Mouse (Mus musculus) mesoderm, embryonic 11.5 days (tissue): ENCODE measurements around the gene Sik2.

Experiments
- DNase-seq: peaks from one replicate; pipeline ENCODE4 v3.0.0-alpha.2; 2012; ENCODE audit warnings: low read depth, low spot score

The Sik2 gene

DNA sequence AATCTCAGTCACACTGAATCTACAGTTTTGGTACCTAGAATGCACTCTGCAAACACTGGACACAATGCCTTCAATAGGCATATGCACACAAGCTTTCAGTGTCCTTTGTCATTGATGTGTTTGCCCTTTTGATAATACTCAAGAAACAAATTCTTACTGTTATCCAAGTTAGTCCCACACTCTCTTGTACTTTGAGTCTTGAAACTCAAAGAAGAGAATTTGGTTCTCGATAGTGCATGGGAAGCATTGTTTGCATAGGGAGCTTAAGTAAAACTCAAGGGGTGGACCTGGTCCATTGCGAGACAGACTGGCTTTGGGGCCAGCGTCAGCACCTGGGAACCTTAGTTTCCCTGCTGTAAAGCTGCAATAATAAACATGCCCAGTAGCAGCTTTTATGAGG is 90.7 kb downstream of the Sik2 start:
- DNase-seq, result no peak

DNA sequence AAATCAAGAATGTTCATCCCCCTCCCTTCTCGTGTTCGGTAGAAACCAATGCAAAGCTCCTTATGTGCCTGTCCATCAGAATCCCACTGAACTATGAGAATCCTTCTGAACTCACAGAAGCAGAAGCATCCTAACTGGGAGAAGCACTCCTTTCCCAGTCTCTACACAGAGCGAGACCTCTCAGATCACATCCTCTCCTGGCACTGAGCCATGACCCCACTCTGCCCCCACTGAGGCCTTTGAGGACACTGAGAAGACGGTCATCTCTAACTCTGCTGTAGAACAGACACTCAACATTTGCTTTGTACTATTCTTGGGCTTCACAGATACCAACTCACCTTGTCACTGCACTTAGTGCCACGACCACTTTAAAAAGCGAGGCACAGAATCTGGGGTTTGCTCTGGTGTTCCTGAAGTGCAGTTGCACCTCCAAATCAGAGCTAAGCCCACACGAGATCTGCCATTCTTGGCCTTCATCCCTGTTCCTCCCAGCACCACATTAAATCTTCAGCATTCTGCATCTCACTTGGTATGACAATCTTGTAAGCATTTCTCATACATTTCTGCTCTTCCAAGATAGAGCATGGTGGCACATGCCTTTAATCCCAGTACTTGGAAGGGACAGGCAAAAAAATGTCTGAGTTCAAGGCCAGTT is 96.9 kb downstream of the Sik2 start:
- DNase-seq, result no peak

DNA sequence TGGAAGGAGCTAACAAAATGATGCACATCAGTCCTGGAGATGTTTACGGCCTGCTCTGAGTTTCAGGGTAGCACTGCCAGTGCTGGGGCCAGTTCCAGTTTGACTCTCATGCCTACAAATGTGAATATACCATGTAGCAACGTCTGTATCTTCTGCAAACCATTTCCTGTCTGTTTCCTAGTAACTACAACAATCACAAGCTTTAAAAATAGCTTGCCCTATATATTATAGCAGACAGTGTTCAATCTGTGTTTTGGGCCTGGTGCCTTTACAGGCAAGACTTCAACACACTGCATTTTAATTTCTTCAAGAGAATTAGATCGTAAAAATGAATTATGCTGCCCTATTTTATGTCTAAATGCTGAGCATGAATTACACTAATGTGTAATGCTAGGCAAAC is 103.6 kb downstream of the Sik2 start:
- no peak for DNase-seq

DNA sequence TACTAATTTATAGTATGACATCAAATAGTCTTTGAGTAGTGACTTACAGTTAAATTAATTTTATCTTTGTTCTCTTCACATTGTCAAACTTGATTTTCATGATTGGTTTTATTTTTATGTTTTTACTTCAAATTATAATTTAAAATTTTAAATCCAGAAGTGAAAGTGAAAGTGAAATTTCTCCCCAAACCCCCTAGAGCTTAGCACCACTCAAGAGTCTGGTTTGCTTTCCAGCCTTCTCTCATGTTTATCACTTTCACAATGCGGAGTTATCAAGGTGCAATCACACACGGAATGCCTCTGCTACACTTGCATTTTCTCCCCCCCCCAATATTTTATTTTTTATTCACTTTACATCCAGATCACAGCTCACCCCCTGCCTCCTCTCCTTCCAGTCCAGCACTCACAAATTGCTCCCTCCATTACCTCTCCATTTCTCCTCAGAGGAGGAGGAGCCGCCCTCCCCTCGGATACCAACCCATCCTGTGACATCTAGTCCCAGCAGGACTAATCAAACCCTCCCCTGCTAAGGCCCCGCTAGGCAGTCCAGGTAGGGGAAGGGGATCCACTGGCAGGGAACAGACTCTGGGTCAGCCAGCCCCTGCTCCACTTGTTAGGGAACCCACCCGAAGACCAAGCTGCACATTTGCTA is 104.6 kb downstream of the Sik2 start:
- no peak for DNase-seq

DNA sequence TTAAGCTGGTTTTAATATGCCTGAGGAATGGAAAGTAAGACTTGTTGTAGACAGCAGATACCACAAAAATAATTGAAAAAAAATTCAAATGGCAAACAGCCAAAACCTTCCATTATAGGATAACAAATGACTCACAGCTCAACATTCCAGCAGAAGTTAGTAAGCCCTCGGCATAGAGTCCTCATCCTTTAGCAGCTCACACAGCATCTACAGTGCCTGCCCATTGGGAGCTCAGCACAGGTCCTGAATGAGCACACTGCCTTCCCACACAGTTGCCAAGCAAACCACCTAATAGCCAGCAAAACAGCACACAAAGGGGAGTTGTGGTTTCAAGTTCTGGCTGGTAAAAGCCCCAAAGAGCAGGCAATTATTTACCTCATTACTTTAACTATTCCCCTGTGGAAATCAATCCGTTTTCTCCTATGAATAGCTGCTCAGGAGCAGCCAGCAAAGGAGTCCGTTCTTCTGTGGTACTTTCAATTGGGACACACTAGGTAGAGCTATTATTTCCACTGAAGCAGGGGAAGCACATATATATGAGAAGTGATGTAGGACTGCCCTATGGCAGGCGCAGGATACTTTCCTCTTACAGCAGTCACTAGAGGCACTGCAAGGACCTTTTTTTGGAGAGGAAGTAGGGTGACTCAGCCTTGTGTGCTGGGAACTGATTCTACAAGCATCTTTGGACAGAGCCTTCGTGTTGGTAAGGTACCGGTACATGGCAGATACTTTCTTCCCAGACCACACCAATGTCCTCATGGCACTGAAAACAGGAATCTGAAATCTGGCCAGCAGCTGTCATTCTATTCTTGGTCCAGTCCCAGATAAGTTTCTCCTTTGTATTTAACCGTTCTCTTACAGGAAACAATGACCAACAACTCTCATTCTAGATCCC is 108.6 kb downstream of the Sik2 start:
- DNase-seq, result no peak

DNA sequence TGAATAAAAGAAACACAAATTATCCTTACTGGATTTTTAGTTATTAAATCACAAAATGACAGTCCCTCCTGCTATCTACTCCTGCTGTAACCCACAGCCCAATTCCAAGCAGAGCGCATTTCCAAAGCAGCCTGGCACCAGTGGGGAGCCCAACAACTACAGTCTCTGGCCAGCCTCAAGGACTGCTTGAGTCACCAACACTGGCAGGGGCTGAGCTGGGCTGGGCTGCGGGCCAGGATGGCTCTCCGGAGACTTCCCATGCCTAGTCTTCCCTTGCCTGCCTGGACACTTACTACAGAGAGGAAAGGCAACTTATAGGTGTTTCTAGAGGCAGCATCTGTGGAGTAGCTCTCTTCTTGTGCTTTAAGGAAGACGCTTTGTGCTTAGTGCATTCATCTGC is 115.2 kb downstream of the Sik2 start:
- no peak for DNase-seq

DNA sequence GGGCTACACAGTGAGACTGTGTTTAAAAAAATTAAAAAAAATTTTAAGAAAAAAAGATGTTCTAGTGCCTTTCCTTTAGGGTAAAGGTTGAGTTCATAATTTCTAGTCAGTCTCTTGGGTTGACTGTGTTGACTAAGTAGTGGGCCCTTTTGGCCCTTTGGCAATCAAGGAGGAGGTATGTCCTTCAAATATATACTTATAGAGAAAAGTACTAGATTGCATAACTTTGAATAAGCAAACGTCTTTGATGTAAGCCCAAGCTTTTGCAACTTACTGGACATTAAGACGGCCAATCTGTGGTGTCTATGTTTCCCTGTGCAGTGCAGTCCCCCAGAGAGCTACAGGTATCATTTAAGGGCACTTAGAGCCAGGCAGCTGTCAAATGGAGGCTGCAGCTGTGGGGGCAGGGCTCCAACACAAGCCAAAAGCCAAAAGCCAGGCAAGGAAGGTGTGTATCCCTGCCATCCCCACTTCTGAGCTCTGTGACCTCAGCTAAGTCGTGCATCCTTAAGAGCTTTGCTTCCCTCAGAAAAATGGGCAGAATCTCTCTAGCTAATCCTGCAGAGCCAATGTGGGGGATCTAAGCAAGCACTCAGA is 118.3 kb downstream of the Sik2 start:
- no peak for DNase-seq

DNA sequence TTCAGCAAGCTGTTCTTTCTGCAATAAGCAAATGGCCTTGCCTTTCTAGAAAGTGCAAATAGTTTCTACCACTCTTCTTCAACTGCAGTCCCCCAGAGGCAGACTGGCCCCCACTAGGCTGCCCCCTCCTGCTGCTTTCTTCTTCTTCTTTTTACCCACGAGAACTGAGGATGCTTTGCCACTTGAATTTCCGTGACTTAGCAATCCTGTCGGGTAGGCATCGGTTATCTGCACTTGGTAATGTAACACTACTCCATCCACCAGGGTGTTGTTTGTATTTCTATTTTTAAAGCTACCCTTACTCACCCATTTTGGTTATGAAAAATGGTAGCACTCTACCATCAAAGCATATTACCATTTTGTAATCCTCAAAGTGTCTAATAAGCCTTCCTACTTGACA is 118.9 kb downstream of the Sik2 start:
- no peak for DNase-seq

DNA sequence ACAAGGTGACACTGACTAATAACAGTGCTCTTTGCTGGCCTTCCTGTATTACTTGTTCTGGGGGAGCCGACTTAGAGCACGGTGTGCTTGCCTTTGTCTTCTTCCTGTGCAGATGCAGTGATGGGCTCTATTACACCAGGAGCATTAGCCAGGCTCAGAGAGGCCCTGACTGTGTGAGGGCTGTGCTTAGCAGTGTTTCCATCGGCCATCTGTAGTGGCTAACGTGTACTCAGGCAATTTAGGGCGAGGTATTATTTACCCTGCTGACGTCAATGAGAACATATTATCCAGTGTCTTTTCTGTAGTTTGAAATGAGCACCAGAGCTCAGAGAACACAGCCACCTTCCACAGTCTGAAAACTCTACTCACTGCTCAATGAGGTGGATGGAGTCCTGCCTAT is 119.7 kb downstream of the Sik2 start:
- no peak for DNase-seq

DNA sequence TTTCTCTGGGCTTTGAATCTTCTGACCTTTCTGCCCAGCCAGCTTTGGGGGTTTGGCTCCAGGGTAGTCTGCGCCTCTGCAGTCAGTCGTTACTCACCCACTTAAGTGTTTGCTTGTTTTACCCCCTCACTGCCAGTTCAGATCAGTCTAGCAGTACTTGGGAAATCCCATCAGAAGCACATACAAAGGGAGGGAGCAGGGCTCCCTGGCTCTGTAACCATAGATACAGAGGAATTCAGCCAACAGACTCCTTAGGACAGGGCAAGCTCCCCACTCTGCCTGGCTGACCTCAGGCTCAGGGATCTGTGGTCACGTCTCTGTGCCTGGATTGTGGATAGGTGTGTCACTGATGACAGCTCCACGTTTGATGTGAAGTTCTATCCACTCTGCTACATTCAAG is 121.5 kb downstream of the Sik2 start:
- DNase-seq, result no peak

DNA sequence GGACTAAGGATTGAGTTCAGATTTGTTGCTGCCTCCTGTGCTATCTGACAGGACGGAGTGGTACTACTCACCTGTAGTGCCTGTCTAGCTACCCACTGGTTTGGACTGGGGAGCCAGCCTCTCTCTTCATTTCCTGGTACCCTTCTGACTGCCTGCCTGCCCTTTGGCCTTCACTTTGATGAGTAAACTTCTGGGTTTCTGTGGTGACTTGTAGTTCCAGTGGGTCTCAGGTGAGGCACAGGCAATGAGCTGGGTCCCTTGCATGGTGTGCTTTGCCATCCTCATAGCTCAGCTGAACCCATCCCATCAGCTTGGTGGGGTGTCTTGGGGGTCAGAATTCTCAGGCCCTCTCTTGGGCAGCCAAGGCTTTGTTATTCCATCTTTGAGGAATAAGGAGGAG is 122.0 kb downstream of the Sik2 start:
- DNase-seq, result no peak

DNA sequence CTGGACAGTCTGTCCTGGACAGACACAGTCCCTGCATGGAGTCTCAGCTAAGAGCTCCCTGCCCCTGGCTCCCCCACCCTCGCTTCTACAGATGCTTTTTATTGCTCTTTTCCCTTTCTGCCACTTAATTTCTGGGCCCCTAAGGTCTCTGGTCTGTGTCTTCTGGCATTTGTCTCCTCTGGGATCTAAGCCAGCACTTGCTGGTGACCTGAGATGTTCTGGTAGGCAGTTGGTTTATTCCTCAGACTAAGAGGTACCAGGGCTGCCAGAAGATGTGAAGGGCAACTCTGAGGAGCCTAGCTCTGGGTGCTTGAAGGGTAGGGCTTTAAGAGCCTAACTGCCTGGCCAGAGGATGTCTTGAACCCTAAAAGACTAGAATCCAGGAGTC is 123.3 kb downstream of the Sik2 start:
- no peak for DNase-seq

DNA sequence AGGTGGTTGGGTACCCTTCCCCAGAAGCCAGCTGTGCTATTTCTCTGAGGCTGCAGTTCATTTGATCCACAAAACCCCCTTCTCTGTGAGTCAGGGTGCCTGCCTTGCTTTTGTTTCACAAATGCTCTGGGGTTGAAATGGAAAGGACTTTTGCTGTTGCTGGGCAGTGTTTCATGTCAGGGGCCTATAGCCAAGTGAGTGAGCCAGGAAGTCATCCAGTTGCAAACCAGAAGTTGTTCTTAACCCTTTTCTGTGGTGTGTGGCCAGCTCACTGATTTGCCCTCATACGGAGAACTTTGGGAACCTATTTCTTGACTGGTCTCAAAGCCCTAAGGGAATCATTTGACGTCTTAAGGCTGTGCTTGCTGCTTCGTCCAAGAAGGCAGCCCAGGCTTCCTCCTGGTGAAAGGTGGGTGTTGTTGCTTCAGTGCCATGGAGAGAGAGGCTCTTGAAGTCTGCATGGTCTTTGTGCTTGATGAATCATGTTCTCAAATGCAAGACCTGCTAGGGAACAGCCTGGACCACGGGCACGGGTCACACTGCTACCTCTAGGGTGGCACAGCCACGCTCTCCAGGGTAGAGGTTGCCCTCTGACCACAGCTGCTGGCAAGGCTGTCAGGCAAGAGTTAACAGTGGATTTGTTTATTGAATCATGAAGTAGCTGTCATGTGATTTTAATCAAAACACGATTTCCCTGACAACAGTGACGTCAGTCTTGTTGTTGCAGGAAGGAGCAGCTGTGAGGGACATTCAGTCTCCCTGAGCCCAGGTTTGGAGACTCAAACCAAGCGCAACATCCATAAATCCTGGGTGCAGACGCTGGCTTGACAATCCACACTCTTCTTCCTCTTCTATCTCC is 123.9 kb downstream of the Sik2 start:
- peak; percentile 14 for DNase-seq

DNA sequence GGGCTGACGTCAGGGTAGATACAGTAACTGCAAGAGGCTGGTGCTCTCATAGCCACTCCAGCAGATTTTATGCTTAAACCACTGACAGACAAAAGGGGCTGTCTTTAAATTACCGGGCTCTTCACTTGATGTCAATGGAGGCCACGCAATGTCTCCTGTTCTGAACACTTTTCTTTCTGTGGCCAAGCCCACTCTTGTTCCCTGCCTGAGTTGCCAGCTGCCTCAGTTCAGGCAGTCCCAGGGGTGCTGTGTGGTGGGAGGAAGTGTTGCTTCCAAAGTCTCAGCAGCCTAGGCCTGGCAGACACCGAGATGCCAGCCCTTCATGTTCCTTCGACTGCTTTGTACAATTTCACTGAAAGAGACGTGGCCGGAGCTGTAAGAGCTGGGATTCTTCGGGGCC is 124.8 kb downstream of the Sik2 start:
- no peak for DNase-seq

DNA sequence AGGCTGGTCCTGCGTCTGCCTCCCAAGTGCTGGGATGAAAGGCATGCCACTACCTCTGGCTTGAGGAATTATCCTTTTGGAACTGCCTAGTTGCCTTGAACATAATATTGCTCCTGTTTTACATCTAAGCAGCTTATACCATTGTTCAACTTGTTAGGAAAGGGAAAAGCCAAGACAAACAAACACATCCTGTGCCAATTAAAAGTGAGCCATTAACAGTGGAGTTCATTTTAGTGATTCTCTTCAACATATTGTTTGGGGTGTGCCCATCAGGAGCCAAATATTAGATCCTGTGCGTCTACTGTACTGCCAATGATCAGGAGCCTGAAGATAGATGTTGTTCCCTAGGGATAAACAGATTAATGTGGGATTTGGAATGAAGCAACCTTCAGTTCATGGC is 126.7 kb downstream of the Sik2 start:
- no peak for DNase-seq

DNA sequence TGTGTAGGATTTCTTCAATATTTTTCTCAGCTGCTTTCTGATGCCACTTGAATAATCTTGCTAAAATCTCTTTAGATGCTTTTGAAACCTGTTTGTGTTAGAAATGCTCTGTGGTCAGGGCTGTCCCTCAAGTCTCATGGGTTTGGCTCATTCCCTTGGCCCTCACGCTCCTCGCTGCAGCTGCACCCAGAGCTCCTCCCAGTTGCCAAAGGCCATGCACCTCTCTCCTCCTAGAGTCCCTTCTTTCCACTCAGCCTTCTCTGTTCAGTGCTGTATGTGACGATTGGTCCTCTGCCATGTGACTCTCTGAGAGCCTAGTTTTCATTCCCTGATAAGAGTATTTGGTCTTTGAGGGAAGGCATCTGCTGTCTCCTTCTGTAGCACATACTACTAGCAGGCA is 131.4 kb downstream of the Sik2 start:
- DNase-seq, result no peak

DNA sequence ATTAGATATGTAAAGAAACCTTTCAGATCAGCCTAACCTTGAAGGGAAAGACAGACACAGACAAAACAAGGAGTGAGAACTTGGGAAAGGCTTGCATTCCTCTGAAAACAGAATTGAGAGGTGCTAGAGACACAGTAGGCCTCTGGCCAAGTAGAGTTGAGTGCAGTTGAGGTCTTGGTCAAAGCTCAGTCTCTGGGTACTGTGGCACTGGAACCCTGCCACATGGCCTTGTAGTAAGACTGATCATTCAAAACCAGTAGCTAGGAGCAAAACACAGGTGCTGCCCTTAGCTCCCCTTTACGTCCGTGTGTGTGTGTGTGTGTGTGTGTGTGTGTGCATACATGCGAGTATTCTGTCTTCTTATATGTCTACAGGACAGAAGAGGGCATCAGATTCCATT is 132.6 kb downstream of the Sik2 start:
- no peak for DNase-seq

DNA sequence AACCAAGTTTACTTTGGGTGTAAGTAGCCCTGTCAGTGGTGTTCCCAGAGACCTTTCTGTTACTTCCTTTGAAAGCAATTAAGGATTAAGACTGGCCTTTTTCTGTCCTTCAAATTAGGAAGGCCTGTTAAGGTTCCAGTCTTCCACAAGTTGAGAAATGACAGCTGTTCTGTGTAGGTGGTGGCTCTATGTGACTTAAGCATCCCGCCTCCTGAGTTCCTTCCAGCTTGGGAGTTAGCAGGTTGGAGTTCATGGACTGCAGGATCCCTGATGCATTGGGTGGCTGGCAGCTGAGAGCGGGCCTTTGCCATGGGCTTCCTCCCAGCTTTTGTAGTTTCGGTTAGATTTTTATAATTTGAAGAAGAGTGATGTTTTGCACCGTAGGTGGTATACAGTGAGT is 133.4 kb downstream of the Sik2 start:
- no peak for DNase-seq

DNA sequence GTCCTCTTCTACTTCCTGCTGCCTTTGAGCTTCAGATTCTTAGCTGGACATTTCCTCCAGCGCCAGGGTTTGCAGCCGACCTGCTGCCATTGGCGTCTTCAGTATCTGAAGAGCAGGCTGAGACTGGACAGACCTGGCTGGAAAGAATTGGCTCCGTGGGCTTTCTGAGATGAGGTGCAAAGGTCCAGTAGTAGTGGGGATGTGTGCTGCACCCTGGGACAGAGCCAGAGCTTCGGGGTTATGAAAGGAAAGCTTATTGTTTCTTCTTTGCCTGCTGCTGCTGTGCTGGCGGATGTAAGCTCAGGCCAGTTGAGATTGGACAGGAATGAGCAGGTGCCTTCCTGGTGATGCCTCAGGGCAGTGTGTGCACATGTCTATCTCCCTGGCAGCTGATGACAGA is 134.8 kb downstream of the Sik2 start:
- no peak for DNase-seq

DNA sequence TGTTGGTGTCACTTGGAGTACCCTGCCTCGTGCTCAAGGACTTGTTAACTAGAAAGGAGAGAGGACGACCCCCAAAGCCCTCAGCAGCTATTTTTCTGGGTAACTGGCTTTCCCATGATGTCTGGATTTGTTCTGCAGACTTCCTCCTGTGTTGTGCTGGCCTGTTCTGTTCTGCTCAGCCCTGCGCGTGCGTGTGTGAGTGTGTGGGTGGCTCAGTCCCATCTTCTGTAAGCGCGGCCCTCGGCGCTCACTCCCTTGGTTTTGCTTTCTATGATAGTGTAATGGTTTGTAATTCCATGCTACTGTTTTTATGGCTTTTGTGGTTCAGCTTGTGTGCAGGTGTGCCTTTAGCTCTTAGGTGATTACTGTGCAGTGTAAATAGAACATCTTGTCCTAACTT is 135.7 kb downstream of the Sik2 start:
- DNase-seq, result no peak

DNA sequence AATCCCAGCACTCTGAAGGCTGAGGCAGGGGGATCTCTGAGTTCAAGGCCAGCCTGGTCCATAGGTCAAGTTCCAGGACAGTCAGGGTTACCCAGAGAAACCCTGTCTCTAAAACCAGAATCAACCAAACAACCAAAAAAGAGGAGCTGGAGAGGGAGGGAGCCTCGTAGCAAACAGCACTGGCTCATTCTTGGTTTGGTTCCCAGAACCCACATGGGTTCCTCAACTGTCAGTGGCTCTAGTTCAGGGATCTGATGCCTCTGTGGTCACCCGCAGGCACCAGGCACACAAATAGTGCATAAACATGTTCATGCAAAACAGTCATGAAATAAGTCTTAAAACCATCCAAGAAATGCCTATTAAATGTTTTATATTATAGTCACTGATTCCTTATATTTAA is 140.7 kb downstream of the Sik2 start:
- no peak for DNase-seq

DNA sequence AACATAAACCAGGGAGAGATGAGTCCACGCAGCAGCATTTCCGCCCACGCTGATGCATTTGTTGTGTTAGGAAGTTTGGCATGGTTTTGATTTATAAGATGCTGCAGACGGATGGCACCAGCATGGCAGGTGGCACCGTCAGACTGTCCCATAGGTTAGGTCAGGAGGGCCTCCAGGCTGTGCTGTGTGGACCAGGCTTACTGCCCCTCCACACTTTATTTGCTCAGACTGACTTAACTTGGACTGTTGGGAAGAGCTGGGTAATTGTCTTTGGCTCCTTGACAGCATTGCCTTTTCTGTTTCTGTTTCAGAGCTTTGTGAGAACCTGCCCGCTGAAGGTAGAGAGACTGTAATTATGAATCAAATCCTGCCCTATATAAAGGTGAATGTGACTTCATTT is 141.9 kb downstream of the Sik2 start:
- no peak for DNase-seq
